Mouse (Mus musculus): ENCODE results near the gene Fam83f.
"Not testable (repeated sequence)": the region's sequence is repeated elsewhere in the genome, so short reads cannot be mapped to it uniquely, and the experiment has no call there.

The Fam83f gene

DNA sequence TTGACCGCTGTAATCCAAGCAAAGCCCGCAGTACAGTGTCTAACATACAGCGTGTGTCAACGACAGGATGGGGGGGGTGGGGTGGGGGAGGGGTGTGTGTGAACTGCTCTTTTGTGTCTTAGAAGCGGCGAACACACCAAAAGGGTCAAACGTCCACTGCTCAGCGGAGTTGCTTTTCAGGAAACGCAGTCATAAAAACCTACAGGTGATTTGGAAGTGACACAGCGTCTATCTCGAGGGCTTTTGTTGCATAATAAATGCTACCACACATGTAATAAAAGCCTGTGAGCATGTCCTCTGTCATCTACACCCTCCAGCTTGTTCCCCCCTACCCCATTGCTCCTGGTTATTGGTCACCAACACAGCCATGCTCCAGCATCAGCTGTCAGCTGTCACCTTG is 34.9 kb downstream of the Fam83f start:
- DNase-seq (ENCODE audit: low spot score), result no peak

DNA sequence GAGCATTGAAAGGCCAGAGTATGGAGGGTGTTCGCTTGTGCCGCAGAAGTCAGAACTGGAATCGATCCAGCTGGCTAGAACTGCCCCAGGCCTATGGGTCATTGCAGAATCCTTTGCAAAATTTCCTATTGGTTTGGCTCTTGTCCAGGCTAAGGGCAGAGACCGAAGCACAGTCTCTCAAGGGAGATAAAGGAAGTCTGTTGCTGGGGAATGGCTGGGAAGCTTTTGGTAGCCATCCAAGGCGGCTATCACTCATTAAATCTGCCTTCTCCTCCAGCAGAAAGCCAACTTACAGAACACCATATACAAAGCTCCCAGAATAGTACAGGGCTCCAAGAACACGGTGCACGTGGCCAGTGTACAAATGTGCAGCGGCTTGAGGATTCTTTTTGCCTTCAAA is 35.4 kb downstream of the Fam83f start:
- DNase-seq (ENCODE audit: low spot score), result no peak

DNA sequence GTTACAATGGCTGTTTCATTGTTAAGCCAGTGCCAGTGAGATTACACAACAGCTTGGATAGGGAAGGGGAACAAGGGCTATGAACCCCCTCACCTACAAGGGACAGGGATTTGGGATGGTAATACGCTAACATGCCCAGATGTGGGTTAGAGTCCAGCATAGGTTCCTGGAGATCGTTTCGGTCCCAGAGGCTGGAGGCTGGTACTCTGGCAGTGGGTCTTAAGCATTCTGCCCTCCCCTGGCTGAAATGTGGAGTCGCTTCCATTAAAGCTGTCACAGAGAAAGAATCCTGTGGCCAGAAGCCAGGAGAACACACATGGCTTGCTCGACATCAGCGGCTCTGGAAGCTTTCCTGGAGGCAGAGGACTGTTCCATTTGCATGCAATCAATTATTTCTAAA is 37.9 kb downstream of the Fam83f start:
- DNase-seq (ENCODE audit: low spot score), result no peak

DNA sequence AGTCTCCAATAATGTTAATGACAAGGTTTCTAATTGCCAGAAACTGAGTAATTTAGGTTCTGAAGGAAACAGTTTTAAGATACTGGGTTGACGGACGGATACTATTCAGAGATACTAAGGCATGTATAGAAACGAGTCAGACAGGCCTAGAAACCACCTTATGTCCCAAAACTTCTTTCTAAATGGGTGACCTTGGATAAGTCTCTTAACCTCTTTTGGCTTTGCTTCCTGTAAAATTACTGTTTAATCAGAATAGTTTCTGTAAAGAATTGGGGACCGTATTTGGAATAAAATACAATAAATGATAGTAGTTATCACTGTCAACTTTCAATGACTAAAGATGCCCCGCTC is 38.6 kb downstream of the Fam83f start:
- no peak for DNase-seq (ENCODE audit: low spot score)

DNA sequence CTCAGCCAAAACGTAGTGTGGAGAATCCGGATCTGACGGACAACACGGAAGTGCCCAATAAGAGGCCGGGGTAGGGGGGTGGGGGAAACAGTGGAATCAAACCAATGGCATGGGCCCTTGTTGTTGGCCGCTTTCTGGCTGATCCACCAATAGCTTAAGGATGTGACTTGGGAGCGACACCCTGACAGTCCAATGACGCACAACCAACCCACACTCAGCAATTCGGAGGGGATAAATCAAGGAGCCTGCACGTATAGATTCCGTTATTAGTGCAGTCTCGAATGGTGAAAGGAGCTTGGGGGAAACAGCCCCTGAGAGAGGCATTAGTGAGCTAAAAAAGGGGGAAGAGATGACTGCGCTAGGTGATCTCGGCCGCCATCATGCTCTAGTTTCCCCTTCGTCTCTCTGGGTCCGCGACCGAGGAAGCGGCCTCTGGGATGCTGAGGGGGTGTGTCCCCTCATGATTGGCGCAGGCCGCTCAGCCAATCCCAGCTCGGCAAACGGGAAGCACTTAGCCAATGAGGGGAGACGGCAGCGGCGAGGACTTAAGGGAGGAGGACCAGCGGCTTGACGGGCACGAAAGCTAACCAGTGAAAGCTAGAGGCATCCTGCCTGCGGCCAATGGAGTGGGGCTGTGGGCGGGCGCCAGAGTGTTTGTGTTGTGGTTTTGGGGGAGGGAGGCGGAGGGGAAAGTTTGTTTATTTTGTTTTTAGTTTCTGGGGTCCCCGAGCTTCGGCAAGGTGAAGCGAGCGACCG is 39.1 kb downstream of the Fam83f start, which contains the start of gene Tnrc6b:
TSS of gene Tnrc6b (plus strand) at position 706 of the 756 bp plus-strand sequence.
- peak; percentile 99 for DNase-seq (ENCODE audit: low spot score)

DNA sequence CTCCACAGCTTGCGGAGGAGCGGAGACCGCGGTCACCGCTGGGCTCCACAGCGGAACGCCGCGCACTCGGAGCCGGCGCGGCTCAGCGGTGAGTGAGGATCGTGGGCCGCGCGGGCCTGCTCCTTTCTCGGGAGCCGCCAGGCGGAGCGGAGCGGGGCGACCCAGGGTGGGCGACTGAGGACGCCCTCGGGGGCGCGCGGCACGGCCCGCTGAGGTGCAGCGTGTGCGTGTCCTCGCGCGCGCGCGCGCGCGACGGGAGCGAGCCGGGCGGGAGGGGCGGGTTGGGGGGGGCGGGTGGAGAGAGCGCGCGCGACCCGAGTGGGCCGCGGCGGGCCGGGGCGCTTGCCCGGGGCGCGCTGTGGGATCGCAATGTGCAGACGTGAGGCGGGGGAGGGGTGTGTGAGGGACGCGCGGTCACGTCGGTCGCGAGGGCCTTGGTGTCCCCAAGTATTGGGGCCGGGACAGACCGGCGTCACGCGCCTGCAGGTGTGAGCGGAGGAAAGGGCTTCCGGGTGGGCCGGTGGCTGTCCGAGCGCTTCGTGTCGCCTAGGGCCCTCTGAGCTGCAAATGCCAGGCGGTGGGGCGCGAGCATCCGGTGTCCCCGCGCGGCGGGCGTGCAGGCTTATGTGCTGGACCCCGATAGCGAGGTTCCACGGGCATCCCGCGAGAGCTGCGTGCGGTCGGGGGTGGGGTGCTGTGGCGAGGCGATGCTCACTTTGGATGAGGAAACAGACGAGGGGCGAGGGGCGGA is 39.9 kb downstream of the Fam83f start:
- peak; percentile 19 for DNase-seq (ENCODE audit: low spot score)

DNA sequence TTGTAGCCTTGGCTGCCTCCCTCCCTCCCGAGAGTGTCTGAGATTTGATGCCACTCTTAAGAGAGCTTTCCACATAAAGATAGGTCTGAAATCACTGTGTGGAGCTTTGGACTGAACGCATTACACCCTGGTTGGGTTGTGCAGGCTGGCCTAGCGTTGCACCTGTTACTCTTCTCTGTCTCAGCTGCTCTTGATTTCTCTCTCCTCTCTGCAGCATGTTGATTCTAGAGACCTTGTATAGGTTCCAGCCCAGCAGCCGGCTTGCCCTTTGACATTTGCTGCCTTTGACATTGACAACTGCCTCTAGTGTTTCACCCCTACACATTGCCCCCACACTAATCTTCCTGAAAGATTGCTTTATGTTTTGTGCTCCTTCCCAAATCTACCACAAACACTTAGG is 42.7 kb downstream of the Fam83f start:
- DNase-seq (ENCODE audit: low spot score), result no peak

DNA sequence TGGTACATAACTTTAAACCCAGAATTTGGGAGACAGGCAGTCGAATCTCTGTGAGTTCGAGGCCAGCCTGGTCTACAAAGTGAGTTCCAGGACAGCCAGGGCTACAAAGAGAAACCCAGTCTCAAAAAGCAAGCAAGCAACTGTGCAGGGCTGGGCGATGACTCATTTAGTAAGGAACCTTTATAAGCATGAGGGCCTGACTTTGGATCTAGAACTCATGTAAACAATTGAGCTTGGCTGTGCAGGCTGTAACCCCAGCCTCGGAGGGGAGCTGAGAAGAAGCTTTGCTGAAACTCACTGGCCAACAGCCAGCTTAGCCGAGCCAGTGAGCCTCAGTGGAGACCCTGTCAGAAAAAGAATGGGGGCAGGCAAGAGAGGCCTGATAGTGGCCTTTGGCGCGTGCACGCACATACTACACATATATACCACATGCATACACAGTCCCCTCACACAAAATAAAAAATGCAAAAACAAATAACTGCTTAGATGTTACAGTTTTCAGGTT is 45.0 kb downstream of the Fam83f start:
- no peak for DNase-seq (ENCODE audit: low spot score)

DNA sequence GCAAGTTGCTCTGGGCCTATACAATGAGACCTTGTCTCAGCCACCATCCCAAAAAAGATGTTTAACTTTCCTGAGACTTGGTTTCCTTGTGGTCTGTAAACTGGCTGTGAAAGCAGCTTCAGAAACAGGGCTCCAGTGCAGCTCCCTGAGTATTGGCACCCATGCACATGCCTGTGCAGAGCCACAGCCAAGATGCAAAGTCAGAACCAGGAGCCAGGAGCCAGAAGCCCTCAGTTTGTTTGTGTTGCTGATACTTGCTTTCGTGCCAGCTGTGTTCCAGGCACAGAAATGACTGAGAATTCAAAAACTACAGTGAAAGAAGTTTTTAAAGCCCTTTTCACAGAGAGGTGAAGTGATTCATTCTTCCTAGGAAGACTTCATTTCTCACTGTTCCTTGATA is 45.8 kb downstream of the Fam83f start:
- DNase-seq (ENCODE audit: low spot score), result no peak

DNA sequence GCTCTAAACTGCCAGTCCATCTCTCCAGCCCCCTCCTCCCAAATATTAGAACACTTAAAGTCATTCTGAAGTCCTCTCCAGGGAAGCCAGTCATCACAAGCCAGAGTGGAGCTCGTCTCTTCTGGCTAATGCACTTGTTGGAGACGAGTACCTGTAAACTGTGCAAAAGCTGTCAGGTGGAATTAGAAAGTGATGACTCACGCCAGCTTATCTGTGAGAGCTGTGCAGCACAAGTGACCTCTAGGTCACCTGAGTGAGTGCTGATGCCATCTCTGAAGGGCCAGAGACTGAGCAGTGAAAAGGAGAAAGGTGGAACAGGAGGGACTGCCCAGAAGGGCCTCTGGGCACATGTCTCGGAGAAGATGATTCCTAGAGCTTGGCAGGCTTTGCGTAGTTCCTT is 48.6 kb downstream of the Fam83f start:
- peak; percentile 36 for DNase-seq (ENCODE audit: low spot score)

DNA sequence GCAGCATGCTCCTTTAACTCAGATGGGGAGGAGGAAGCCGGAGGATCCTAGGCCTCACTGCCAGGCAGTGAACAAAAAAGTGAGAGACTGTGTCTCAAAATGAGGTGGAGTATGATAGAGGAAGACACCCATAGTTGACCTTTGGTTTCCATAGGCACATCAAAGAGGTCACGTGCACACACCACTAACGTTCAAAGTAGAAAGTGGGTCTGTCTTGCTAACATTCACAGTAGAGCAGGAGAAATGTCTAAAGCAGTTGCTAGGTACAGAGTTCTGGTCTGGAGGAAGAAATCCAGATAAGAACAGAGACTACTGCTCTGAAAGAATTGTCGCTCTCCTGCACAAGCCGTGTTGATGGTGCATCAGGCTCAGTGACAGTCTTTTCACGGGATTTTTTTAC is 50.2 kb downstream of the Fam83f start:
- no peak for DNase-seq (ENCODE audit: low spot score)

DNA sequence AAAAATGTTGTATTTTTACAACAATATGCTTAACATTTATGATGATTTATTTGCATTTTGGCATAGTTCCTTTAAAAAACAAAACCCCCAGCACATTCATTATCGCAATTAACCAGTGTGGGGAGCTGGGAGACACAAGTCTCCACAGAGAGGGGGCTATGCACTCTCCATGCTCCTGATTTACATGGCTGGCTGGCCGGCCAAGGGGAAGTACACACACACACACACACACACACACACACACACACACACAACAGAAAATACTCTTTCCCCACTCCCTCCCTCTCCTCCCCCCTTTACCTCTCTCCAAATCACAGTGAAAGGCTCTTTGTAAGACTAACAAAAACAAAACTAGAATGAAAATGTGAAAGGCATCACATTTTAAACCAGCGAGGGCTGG is 50.7 kb downstream of the Fam83f start:
- DNase-seq (ENCODE audit: low spot score), result no peak

DNA sequence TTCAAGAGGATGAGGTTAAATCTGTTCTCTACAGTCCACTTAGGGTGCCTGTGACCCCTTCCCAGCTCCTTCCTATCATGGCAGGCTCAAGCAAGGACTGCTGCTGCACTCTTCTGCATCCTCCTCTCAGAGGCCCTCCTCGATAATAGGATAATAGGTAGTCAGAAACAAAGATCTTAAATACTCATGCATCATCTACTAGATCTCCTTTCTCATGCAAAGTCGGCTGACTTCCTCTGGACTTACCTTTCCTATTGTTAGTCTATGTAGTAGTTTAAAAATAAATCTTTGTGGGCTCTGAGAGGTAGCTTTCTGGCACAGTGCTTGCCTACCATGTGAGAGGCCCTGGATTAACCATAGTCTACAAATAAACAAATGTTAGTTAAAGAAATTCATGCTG is 57.8 kb downstream of the Fam83f start:
- DNase-seq (ENCODE audit: low spot score), result no peak

DNA sequence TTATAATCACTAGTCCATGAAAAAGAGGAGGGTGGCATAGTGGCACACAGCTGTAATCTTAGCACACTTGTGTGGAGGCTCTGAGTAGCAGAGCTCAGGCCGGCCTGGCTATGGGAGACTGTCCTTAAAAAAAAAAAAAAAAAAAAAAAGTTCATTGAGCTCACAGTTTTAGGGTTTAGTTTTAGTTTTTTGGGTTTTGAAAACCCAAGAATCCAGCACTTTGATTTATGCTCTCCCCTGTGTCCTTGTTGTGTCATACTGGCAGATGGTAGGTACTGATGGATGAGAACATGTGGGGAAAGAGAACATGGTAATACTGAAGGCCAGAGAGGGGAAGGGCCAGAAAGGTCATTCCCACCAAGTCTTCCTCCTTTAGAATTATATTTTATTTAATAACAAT is 59.4 kb downstream of the Fam83f start:
- no peak for DNase-seq (ENCODE audit: low spot score)

DNA sequence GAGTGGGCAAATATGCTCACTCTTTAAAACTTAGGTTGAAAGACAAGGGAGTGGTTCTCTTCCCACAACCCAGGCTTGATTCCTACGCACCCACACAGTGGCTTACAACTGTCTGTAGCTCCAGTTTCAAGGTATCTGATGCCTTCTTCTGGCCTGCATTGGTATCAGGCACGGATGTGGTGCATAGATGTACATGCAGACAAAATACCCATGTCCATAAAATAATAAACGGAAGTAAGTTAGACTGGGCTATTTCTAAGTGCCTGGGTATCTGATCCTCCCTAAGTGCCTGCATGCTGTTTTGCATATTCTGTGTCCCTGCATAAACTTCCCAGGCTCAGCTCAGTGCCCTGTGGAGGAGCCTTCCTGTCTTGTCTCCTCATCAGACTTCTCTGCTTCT is 59.9 kb downstream of the Fam83f start:
- DNase-seq (ENCODE audit: low spot score), result no peak

DNA sequence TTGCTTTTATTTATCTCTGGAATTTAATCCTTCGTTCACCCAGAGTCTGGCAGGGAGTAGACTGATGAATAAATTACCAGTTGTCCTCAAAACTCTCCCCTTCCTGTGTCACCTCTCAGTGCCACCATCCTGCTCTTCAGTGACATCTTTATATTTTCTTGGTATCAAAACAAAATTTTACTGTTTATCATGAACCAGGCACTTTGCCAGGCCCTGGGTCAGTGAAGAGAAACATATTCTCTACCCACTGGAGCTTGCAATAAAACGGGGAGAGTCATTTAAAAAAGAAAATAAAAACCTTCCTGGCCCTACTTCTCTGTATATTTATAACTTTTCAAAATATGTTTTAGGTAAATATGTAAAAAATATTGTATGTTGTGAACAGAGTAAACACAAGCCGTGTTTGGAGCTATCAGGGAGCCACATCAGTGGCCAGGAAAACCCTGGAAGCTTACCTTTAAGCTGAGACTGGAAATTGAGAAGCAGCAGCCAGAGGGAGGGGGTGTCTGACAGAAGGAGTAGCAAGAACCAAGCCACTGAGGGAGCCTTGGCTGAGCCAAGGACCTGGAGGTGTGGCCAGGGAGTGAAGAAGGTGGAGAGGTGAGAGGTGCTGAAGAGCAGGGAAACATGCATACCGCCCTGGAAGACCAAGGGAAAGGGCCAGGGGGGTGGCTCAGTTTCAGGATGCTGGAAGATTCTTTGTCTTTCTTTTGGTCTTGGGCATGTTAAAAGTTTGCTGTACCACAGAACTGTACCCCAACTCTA is 60.8 kb downstream of the Fam83f start:
- DNase-seq (ENCODE audit: low spot score), result no peak

DNA sequence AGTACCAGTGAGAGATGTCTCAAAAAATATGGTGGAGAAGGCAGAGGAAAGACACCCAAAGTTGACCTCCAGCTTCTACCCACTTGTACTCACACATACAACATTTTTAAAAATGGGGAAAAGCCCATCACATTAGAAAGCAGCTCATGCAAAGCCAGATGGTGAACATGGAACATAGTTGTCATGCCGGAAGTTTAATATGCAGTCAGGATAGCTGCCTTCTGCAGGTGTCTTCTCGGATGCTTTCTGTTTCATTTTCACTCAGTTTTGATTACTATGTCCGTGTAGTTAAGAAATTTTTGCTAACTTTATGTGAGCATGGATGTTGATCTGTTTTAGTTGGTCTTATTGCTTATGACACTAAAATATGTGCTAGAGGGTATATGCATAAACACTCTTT is 63.7 kb downstream of the Fam83f start:
- DNase-seq (ENCODE audit: low spot score), result no peak

DNA sequence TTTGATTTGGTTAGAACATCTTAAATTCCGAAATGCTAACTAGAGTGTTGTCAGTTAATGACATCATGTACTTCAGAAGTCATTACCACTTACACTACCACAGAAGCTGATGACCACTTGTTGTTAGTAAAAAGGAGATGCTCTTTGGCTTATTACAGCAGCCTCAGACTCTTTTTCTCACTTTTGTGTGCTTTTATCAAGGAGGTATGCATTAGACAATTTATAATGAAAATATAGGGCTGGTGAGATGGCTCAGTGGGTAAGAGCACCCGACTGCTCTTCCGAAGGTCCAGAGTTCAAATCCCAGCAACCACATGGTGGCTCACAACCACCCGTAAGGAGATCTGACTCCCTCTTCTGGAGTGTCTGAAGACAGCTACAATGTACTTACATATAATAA is 64.1 kb downstream of the Fam83f start:
- DNase-seq (ENCODE audit: low spot score), result not testable (repeated sequence)

DNA sequence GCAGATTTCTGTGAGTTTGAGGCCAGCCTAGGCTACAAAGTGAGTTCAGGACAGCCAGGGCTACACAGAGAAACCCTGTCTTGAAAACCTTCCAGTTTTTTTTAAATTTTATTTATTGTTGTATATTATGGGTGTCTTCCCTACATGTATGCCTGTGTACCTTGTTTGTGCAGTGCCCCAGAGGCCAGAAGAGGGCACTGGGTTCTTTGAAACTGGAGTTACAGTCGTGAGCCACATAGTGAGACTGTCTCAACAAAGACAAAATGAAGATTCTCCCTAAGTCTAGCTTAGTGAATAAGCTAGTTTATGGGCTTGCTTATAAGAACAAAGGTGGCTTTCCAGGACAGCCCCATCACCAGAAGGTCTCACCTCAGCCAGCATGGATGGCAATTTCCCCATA is 64.9 kb downstream of the Fam83f start:
- no peak for DNase-seq (ENCODE audit: low spot score)

DNA sequence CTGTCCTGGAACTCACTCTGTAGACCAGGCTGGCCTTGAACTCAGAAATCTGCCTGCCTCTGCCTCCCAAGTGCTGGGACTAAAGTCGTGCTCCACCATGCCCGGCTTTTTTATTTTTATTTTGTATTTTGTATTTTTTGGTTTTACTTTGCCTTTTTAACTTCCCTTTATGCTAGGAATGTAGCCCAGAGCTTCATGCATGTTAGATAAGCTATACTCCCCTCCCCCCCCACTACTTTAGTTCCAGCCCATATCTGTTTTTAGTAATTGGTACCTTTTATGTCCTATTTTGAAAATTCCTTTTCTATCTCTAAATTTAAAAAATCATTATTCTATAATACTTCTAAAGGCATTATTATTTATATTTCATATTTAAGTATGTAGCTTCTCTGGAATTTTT is 66.6 kb downstream of the Fam83f start:
- DNase-seq (ENCODE audit: low spot score), result no peak

DNA sequence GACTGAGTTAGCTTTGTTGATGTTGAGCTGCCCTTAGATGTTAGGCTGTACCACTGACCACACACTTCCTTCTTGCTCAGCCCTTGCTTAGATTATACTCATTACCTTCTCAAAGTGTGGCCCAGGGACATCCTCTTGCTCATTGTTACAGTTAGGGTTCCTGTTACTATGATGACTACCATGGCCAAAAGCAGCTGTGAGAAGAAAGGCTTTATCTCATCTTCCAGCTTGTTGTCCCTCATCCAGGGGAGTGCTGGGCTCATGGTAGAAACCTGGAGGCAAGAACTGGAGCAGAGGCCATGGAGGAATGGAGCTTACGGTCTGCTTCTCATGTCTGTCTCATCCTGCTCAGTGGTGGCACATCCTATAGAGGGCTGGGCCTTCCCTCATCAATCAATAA is 68.3 kb downstream of the Fam83f start:
- DNase-seq (ENCODE audit: low spot score), result no peak

DNA sequence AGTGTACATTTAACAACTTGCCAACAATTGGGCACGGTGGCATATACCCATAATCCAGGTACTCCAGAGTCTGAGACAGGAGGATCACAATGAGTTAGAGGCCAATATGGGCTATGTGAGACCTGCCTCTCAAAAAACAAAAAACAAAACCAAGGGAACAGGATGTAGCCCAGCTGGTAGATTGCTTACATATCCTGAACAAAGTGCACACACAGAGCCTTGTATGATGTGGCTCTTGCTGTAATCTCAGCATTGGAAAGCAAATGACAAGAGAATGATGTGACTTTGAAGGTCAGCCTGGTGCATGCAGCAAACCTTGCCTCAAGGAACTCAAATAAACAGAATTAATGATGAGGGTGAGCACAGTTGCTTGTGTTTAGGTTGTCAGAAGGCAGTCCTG is 70.2 kb downstream of the Fam83f start:
- DNase-seq (ENCODE audit: low spot score), result no peak

DNA sequence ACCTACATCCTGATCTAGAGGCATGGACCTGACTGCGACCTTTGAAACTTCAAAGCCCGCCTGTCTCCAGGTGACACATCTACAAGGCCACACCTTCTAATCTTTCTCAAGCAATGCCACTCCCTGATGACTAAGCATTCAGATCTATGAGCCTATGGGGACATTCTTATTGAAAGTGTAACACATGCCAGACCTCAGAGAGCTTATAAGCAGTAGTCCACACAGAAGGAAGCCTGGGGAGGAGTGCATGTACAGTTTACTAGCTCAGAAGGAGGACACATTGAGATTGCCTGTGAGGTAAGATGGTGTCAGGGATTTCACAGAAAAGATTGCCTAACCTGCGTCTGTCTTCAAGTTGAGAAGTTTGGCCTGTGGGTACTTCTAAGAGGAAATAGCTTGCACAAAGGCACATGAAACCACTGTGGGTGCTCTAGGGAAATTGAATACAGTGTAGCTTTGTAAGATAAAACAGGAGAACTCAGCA is 71.4 kb downstream of the Fam83f start:
- peak; percentile 7 for DNase-seq (ENCODE audit: low spot score)

All from yolk sac, embryonic 10.5 days (tissue).